Mouse (Mus musculus) thymus, adult 2 months (tissue): ENCODE measurements around the gene Sept9. TPM values are rescaled to one million over a fixed set of nuclear protein-coding genes. Genes with fewer than 3 reads are reported as not detected.

ENCODE experiments used
- DNase-seq: peaks from one replicate; pipeline ENCODE4 v3.0.0; 2021
- H3K27ac ChIP-seq: fragments of 200-500 bp; 2 replicates; pipeline ENCODE4 v1.5.1; 2012; ENCODE audit warnings: low read length, control low read depth; ENCODE audit not compliant: control insufficient read depth, insufficient read depth
- H3K27me3 ChIP-seq: fragments of 200-500 bp; 2 replicates; pipeline ENCODE4 v1.6.1; 2012; ENCODE audit warnings: mild to moderate bottlenecking, low read length, moderate library complexity, mixed read lengths; ENCODE audit not compliant: control insufficient read depth, insufficient read depth
- H3K36me3 ChIP-seq: fragments of 200-500 bp; 2 replicates; pipeline ENCODE4 v1.6.1; 2012; ENCODE audit warnings: mild to moderate bottlenecking, low read length, moderate library complexity; ENCODE audit not compliant: control insufficient read depth, insufficient read depth
- H3K4me1 ChIP-seq: fragments of 200-500 bp; replicated peaks from 2 replicates; pipeline ENCODE4 v1.6.1; 2012; ENCODE audit warnings: low read length; ENCODE audit not compliant: control insufficient read depth, insufficient read depth
- H3K4me3 ChIP-seq: fragments of 200-500 bp; 2 replicates; pipeline ENCODE4 v1.5.1; 2012; ENCODE audit warnings: mild to moderate bottlenecking, low read length, control low read depth, moderate library complexity; ENCODE audit not compliant: control insufficient read depth, insufficient read depth
- CTCF ChIP-seq: fragments of 200-500 bp; IDR thresholded peaks from 2 replicates; pipeline ENCODE4 v1.5.1; 2012; ENCODE audit warnings: mild to moderate bottlenecking, control low read depth, low read length, moderate library complexity, borderline replicate concordance; ENCODE audit not compliant: control insufficient read depth, poor library complexity, insufficient read depth; ENCODE audit errors: extremely low read depth
- POLR2A ChIP-seq: fragments of 200-500 bp; IDR thresholded peaks from 2 replicates; pipeline ENCODE4 v1.6.1; 2012; ENCODE audit warnings: mild to moderate bottlenecking, low read length, control low read depth, moderate library complexity; ENCODE audit not compliant: control insufficient read depth, poor library complexity, insufficient read depth; ENCODE audit errors: extremely low read depth
- WGBS: fragments of 180-500 bp; shearing (Covaris S2); methylation state at CpG from one replicate; pipeline ENCODE4 v1.1.7; 2018; 5-methylcytosine and 5-hydroxymethylcytosine counted together
- polyA plus RNA-seq: library from polyadenylated mRNA; depleted of rRNA; stranded (reverse); fragments of >200 nt; gene quantifications from 2 replicates; pipeline ENCODE4 v1.2.3, GENCODE M21; 2012

Sept9 gene
- polyA plus RNA-seq, 1 experiment = 113 TPM

DNA sequence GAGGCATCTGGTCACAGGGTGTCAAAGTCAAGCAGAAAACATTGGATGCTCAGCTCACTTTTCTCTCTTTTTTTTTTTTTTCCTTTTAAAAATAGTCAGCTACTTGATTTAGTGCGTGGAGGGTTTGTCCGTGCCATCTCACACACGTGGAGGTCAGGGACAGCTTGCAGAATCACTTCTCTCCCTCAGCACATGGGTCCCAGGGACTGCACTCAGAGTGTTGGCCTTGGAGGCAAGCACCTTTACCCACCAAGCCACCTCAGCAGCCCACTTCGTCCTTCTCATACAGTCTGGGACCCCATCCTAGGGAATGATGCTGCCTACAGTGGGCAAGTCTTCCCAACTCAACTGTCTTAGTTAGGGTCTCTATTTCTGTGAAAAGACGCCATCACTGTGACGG is 57.4 kb downstream of the Sept9 start:
- Histone ChIP-seq H3K4me1 (peaks cover 38% of the 10 kb centered on the region), H3K4me3 (no peak overlapping the region), H3K36me3 (no peaks in the 10 kb centered on the region), H3K27ac (no peak overlapping the region), H3K27me3 (no peaks in the 10 kb centered on the region)
- no peak for DNase-seq
- no peak for TF ChIP-seq CTCF
- no peak for TF ChIP-seq POLR2A
- WGBS = over 99% methylated on average over 6 of the region's 6 CpGs

DNA sequence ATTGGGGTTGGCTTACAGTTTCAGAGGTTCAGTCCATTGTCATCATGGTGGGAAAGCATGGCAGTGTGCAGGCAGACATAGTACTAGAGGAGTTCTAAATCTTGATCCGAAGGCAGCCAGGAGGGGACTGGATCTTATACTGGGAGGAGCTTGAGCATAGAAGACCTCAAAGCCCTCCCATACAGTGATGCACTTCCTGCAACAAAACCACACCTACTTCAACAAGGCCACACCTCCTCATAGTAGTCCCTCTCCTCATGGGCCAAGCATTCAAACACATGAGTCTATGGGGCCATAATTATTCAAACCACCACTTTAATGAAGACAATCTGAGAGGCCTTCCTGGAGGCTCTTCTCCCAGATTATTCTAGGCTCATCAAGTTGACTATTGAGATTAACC is 57.8 kb downstream of the Sept9 start:
- Histone ChIP-seq H3K4me3 (no peak overlapping the region), H3K27me3 (no peaks in the 10 kb centered on the region), H3K27ac (no peak overlapping the region), H3K4me1 (peaks cover 38% of the 10 kb centered on the region), H3K36me3 (no peaks in the 10 kb centered on the region)
- DNase-seq = no peak
- 97% methylated on average over 1 of the region's 1 CpGs for WGBS
- TF ChIP-seq POLR2A (no peak), CTCF (no peak)

DNA sequence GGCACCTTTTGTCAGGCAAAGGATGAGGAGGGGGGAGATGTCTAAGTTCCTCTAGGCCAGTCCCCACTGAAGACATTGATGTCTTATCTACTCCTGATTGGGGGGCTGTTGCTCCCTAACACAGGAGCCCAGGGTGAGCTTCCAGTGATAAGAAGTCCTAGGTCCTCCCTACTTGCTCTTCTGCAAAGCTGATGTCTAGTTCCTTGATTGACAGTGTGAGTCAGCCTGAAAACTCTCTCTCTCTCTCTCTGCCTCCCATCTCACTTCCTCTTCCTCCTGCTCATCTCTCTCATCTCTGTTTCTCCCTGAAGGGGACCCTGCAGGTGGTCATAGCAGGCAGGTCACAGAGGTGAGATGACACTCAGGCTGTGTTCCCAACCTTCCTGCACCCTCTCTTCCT is 58.4 kb downstream of the Sept9 start:
- Histone ChIP-seq H3K4me3 (no peak overlapping the region), H3K4me1 (peaks cover 36% of the 10 kb centered on the region), H3K27ac (no peak overlapping the region), H3K36me3 (no peaks in the 10 kb centered on the region), H3K27me3 (no peaks in the 10 kb centered on the region)
- no peak for DNase-seq
- TF ChIP-seq CTCF (no peak), POLR2A (no peak)

DNA sequence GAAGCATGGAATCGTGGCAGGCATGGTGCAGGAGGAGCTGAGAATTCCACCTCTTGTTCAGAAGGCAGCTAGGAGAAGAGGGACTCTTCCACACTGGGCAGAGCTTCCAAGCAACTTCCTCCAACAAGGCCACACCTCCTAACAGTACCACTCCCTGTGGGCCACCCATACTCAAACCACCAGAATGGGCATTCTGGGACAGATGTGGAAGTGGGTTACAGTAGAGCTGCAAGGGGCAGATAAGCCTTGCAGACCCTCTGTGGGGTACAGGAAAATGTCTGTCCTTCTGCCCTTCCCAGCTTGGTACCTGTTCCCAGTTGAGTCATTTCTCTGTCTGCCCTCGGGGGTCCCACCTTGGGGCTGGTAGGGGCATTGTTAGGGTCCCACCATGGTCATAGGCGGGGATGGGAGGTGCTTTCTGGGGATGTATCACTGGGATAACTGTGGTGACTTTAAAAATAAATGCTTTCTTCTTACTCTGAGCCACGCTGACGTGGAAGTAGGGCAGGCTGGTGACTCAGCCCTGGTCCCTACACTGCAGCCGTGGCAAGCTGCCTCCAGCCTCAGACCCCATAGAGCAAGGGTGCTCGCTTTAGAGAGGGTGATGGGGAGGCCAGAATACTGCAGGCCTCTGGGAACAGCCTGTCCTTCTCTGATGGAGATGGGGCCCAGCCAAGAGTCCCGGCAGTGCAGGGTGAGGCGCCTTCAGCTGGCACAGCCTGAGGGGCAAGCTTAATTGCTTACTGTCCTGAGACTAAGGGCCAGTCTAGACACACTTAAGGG is 59.9 kb downstream of the Sept9 start:
- DNase-seq = no peak
- Histone ChIP-seq H3K4me3 (no peak overlapping the region), H3K4me1 (peaks cover 29% of the 10 kb centered on the region), H3K27me3 (no peaks in the 10 kb centered on the region), H3K27ac (no peak overlapping the region), H3K36me3 (no peaks in the 10 kb centered on the region)
- TF ChIP-seq POLR2A (no peak), CTCF (no peak)
- WGBS = 82% methylated on average over 9 of the region's 9 CpGs

DNA sequence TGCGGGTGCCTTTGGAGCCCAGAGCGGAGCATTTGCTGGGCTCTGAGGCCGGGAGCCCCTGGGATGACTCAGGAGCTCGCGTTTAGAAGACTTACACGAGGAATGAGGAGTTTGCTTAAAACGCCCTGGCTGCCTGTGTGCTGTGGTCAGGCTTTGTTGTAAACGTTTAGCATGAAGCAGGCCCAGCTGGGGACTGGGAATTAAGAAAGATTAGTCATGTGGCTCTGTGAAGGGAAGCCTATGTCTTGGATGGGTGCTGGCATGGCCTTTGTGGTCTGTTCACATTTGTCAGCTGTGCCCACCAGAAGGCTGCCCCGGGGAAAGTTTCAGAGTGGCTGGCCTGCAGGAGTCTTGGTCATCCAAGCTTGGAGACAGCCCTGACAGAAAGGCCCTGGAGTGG is 61.2 kb downstream of the Sept9 start:
- WGBS = 43% methylated on average over 9 of the region's 9 CpGs
- Histone ChIP-seq H3K4me1 (peaks cover 34% of the 10 kb centered on the region), H3K36me3 (no peaks in the 10 kb centered on the region), H3K4me3 (no peak overlapping the region), H3K27ac (no peak overlapping the region), H3K27me3 (no peaks in the 10 kb centered on the region)
- DNase-seq = no peak
- no peak for TF ChIP-seq CTCF
- no peak for TF ChIP-seq POLR2A

DNA sequence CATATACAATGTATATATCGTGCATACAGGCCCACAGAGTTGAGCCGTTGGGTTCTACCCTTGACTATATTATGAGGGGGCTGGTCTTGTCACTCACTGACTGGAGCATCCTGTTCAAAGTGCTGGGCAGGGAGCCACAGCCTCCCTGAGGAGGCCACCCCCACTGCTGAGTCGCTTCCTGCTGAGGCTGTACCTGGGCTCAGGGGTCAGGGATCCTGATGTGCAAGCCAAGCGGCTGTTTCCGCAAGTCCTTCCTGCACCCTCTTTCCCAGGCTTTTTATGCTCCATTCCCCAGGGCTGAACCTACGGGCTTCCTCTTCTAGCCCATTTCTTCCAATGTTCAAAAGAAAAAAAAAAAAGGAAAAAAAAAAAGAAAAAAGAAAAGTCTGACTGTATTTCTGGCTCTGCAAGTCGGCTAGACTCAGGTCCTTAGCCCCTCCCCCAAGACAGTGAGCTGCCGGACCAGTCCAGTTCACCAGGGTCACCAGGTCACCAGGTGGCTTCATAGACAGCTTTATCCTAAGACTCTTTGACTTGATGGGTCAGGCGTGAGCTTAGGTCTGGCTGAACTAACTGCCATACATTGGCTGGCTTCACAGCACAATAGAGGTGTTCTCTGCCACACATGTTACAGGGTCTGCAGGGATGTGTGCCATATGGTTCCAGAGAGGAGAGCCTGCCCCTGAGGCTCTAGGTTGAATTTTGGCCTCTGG is 63.8 kb downstream of the Sept9 start:
- Histone ChIP-seq H3K27me3 (no peaks in the 10 kb centered on the region), H3K4me3 (no peak overlapping the region), H3K36me3 (no peaks in the 10 kb centered on the region), H3K4me1 (peaks cover 36% of the 10 kb centered on the region), H3K27ac (no peak overlapping the region)
- WGBS = 64% methylated on average over 9 of the region's 9 CpGs
- TF ChIP-seq CTCF (no peak), POLR2A (no peak)
- DNase-seq = no peak
